Mouse (Mus musculus): Measurements from ENCODE around the gene Pdgfra.

Gene Pdgfra

DNA sequence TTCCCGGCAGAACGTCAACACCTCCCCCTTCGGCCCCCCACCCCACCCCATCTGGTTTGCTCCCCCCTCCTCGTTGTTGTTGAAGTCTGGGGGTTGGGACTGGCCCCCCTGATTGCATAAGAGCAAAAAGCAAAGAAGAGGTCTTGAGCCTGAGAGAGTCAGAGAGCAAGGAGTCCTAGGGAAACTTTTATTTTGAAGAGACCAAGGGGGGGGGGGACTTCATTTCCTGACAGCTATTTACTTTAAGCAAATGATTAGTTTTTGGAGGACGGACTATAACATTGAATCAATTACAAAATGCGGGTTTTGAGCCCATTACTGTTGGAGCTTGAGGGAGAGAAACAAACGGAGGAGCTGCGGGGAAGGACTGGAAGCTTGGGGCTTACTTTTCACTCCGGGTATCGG lies at the start of gene Pdgfra:
TSS of gene Pdgfra (plus strand) at position 272 of the 405 bp plus-strand sequence.
- DNase-seq, result peak; percentile 54

DNA sequence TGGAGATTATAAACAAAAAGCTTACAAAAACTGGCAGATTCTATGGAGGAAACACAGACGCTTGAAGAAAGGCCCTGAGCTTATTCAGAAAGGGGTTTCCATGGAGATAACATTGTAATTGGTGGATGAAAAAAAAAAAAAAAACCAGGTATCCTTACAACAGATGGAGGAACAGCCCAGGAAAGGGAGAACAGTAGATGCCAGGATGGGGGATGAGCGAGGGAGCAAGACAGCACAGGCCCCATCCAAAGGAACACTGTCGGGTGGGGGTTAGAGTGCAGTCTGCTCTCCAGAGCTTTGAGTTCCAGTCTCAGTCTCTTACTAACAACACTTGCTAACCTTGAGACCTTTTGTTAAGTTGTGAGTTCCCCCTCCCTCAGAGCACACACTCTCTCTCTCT lies 45.6 kb upstream of the Pdgfra start:
- no peak for DNase-seq

DNA sequence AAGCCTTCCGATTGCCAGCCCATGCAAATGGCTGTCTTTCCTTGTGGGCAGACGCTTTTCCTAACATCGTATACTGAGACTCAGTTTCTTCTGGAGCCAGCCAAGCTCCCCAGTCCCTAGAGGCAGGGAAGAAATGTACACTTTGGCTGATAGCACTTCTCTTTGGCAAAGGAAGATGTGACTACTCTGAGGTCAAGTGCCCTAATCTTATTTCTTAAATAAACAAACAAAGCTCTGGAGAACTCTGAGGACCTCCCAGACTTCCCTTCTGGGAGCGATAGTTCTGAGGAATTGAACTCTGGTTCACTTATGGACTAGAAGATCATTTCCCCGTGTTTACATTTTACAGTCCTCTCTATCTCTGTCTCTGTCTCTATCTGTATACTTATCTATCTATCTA lies 42.7 kb upstream of the Pdgfra start:
- peak; percentile 7 for DNase-seq

DNA sequence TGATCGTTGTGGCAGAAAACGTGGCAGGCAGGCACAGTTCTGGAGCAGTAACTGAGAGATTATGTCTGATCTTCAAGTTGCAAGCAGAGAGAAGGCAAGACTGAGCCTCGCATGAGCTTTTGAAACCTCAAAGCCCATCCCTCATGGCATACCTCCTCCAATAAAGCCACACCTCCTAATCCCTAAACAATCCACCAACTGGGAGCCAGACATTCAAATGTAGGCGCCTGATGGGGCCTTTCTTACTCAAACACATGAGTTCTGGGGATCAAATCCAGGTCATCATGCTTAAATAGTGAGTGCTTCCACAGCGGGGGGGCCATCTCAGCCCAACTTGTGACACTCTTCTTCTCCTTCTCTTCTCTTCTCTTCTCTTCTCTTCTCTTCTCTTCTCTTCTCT lies 40.3 kb upstream of the Pdgfra start:
- no peak for DNase-seq

DNA sequence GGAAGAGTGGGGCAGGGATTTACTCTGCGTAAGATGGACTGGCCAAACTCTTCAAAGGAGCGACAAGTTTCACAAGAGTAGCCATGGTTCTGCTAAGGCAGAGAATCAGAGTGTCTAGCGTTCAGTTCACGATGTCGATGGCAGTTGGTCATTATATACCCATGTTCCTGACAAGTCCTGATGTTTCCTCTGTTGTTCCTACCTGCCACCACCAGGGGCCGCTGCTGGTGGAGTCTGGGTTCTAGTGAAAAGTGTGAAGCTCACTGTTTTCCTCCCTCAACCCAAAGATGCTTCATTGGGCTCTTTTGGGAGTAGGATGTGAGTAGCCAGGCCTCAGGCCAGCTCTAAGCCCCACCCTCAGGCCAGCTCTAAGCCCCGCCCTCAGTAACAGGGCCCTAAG lies 33.3 kb upstream of the Pdgfra start:
- no peak for DNase-seq

DNA sequence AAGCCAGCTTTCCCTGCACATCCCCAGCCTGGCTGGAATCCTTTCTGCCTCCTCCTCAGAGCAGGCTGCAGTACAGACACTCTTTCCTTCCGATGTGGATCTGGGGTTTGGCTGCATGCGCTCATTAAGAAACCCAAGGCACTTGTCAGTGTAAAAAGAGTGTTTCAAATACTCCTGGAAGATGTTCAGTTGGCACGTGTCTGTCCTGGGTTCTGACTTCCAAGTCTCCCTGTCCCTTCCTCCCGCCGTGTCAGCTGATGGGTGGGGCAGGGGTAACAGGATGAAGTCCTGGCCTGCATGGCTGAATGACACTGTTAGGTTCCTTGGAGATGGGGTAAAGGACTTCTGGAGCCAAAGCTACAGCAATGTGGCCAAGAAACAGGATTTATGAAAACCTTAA lies 30.4 kb upstream of the Pdgfra start:
- DNase-seq, result no peak

DNA sequence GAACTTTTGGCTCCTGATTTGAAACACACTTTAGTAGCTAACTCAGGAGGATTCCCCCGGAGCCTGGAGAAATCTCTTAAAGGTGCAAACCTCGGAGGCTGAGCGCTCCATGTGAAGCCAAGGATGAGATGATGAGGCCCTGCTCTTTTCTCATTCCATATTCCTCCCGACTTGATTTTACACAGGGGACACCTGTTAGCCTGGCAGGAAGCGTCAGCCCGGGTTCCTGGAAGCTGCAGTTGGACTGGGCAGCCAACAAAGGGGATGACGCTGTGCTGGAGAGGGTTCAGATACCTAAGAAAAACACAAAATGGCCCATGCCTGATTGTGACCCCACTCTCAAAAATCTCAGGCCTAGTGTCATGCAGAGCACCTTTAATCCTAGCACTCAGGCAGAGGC lies 17.4 kb upstream of the Pdgfra start:
- DNase-seq, result no peak

DNA sequence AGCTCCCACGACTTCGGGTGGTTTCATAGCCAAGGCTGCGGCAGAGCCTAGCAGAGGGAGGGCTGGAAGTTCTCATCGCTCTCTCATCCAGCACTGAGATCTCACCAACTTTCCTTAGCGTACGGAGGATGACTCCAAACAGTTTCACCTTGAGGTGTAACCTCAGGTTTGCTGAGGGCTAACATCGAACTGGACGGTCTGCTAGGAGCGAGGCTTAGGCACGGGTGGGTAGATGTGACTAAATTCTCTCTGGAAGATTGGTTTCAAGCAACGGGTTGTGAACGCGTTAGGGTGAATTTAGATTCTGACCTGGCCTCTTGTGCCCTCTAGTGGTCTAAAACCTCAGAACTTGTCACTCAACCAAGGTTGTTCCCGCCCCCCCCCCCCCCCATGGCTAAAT lies 9.0 kb upstream of the Pdgfra start:
- peak; percentile 77 for DNase-seq

DNA sequence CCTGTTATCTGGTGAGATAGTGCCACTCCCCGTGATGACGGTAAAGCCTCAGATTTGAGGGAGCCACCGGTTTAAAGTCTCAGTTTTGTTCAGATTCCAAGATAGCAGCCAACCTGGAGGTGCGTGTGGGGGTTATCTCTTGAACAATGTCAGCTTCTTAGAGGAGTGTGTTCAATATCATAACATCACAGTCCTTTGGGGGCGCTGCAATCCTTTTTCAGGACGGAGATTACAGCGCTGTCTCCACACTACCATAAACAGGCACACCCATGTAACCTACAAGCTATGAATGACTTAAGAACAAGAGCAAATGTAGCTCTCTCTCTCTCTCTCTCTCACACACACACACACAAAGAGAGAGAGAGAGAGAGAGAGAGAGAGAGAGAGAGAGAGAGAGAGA lies 8.3 kb upstream of the Pdgfra start:
- DNase-seq, result no peak

DNA sequence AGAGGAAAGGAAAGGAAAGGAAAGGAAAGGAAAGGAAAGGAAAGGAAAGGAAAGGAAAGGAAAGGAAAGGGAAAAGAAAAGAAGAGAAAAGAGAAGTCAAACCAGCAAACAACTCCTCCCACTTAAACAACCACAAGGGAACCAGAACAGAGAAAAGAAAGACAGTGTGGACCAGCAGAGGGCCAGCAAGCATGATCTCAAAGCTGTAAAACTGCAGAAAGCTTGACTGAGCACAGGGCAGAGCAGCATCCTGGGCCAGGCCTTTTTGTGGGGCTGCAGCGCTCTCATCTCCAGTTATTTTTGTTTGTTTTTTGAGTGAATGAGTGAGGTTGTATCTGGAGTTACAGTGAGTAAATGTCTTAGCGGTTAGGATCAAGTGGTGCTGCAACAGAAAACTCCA lies 6.8 kb upstream of the Pdgfra start:
- DNase-seq, result no peak

DNA sequence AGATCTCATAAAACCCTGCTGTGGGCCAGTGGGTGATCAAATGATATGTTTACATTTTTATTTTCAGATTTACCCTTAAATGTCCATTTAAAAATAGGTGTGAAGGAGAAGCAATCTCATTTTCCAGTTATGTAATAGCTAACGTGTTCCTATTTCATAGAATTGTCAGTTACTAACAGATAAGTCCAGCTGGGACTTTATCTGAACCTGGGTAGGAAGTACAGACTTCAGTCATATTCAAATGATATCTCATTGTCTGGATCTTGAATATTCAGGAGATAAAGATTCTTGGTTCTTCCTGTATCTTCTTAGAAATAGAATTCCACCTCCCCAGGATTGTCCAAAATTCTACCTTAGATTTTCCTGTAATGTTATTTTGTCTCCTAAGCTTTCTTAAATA lies 5.6 kb upstream of the Pdgfra start:
- DNase-seq, result no peak

DNA sequence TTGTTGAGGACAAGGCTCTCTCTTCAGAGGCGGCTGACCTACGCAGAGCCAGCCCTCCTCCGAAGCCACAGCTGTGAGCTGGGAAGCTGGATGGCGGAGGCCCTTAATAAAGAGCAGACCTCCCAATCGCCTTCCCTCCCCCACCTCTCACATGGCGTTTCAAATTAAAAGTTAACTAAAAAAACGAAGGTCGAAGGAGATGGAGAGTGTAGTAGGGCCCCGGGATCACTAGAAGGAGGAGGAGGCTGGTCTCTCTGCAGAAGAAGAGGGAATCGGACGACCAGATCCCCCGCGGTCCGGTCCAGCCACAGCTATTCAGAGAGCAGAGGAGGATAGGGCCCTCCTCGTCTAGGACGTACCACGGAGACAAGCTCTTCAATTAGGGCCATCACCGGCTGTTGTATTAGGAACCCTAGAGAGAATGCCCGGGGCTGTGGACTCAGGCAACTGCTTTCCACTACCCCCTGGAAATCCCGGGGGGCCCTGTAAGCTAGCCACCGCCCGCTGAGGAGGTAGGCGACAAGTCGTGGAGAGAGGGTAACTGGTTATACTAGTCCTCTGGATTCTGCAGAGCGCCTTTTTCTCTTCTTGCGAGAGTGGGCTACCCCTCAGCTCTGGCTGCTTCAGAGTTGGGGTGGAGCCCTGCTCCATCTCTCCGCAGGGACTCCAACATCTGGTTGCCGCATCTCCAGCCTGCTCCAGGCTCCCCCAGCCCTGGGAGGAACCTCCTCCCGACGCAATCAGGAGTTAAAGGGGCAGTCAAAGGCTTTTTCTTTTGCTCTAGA lies 3.6 kb upstream of the Pdgfra start:
- DNase-seq, result peak; percentile 49

DNA sequence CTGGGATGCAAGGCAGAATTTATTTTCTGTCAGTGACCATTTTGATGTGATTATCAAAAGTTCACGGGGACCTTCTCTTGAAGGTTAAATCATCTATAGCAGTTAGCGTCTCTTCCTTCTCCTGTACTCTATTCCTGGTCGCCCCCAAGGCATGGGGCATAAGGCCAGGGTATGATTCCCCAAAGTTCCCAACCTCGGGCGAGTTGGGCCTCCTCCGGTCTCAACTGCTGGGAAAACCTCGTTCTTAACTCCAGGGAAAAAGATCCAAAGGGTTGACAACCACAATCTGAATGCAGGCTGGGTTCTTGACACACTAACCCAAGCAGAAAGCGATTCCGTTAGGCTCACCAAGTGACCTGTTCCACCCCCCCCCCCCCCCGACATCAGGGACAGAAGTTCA lies 2.7 kb upstream of the Pdgfra start:
- no peak for DNase-seq

DNA sequence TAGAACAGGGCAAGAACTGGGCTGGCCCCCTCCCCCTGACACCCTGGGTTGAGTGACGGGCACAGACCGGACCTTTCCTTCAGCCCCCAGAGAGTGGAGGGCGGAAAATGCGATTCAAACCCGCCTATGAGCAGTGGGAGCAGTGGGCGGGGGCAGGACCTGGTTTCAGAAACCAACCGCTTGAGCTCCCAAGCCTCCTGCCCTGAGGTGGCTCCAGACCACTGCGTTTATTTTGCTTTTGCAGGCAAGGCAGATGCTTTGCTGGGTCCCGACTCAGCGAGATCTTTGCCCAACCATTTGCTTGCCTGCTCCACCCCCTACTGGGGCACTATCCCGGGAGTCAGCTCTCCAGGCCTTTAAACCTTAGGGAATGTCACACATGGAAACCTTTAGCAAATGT lies 2.2 kb upstream of the Pdgfra start:
- peak; percentile 45 for DNase-seq

DNA sequence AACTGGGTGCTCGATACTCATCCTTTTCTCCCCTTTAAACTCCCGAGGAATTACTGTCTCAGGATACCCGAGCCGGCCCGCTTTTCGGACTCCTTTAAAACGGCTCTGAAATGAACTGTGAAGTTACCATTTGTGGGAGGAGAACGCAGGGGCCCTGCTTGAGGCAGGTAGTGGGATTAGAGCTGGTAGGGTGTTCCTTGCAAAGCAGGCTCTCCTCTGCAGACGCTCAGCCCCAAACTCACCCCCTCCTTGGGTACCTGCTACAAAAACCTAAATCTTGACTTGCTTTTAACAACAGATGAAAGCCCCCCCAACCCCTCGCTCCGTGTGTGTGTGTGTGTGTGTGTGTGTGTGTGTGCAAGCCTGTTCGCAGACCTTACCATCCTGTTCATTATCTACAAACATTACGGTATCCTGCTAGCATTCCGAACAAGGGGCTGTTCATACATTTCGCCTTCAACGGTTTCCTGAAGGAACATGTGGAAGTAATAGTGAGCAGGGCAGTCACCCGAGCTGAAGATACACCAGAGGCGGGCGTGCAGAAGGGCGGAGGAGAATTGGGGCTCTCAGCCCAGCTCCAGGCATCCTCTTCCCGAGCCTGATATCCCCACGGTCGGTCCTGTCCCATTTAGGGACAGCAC lies 1.6 kb upstream of the Pdgfra start:
- no peak for DNase-seq

DNA sequence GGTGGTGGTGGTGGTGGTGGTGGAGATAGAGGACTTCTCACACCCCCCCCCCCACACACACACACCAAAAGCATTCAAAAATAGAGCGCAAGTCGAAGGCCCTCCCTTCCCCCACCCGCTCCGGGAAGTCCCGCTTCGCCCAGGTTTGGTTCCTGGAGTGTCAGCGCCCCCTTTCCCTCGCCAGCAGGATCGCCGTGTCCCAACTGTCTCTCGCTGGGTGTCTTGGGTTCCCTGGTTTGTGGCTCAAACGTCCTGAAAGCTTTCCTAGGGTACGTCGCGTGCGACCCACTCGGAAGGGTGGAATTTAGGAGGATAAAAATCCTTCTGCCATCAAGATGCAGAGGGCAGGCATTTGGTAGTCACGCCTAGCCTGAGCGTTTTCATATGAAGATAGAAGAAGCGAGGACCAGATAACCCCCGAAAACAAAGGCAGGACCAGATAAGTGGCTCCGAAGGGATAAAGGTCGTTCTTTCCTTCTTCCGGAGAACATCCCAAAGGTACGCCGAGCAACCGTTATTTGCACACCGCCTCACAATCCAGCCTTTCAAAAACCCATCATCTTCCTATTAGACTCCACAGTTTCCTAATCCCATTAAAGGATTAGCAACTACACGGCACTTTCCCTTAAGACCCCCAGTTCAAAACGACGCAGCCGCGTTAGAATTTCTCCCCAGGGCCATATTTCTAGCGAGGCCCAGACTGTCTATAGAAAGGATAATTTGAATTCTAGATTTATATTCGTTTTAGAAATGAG lies 769 bp upstream of the Pdgfra start:
- peak; percentile 82 for DNase-seq

DNA sequence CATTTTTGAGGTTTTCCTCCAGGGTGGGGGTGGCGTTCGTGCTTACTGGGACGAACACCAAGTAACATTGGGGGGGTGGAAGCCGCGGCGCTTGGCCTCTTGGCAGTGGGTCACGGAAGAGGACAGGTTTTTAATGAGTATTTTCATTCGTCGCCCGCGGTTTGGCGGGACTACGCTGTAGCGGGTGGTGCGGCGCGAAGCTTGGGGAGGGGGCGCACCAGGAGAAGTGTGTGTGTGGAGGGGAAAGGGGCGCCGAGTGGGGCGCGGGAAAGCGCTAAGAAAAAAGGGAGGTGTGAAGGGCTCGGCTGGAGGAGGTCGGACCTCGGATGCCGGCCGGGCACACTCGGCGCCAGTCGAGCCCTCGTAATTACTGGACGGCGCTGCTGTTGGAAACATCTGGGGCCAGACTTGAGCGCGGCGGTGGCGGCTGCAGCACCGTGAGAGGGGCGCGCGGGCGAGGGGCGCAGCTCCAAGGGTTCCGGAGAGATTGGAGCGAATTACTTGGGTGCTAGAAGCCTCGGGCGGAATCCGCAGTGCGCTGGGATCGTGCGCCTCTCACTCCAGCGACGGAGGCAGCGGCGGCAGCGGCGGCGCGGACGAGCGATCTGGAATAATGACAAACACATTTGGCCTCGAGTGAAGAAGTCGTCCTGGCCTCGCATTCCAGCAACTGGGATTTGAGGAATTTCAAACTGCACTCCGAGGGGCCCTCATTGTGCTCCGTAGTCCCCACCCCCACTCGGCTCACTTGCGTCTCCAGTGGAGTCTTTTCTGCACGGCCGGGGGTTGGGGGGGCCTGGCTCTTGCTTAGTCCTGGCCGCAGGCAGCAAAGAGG lies 916 bp downstream of the Pdgfra start:
- peak; percentile 52 for DNase-seq

DNA sequence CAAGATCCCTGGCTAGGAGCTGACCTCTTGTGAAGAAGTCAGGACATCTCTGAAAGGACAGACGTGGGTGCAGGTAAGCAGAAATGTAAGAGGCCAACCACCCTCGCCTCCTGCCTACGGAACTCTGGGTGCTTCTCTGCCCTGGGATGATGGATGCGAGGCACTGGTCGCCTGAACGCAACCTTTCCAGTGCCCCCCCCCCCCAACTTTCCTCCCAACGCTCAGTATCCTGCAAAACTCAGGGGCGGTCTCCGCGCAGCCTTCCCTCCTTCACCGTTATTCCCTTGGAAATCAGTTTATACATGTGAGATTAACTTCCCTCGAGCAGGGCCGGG lies 1.5 kb downstream of the Pdgfra start:
- DNase-seq, result no peak

DNA sequence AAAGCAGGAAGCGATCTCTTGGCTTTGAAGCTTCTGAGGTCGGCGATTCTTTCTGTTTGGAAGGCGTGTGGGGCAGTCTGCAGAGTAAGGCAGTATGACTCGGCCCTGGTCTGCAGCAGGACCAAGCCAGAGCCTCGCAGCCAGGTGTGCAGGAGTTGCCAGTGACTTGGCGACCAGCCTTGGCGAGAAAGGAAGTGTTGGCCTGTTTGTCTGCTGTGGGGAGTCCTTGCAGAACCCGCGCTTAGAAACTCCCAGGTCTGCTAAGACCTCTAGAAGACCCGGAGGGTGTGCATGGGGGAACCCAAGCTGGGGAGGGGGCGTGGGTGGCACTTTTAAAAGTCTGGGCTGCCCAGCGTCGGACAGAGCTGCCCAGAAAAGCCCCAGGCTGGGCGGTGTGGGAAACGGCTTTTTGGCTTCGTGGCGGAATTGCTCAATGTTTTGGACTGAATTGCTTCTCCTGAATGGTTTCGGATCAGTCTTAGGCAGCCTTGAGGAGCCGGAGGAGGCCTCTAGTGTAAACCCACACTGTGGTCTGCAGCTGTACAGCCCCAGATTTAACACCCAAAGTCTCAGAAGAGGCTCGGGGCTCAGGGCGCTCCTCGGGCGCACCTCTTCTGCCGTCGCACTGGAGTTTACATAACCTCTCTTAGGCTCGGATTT lies 2.0 kb downstream of the Pdgfra start:
- DNase-seq, result peak; percentile 25

DNA sequence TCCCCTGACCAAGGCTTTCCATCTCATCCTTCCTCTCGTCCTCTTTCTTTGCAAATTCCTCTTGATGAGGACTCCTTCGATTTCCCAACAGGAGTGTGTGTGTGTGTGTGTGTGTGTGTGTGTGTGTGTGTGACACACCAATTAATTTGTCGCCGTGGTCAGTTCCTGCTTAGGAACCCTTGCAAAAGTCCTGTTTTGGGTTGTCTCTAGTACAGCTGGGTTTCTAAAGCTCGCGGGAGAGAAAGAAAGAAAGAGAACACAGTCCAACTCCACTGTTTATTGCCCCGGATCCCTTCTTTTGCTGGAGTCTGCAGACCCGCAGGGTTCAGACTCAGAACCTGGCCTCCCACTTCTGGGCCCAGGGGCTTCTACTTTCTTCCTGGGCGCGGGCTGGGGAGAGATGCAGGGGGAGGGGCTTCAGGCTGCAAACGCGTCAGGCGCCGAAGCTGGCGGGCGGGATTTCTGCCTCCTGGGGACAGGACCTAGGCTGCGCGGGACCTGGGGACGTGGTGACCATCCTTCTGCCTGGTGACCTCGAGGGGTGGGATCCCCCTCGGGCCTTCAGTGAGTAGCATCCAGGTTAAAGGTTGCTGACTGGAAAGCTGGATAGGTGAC lies 2.6 kb downstream of the Pdgfra start:
- DNase-seq, result peak; percentile 66

DNA sequence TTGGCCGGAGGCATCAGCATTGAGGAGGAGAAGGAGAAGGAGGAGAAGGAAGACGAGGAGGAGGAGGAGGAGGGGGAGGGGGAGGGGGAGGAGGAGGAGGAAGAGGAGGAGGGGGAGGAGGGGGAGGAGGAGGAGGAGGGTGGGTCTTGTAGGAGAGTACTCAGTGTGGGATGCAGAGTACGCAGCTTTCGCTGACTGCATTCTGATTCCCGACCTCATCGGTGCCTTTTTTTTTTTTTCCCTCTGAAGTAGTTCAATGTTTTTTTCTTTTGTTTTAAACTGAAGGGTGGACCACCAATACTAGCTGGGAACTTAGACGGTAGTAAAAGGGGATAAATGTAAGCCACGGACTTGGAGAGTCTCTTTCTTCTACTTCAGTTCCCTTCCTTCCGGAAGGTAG lies 3.2 kb downstream of the Pdgfra start:
- DNase-seq, result no peak

Measured in kidney, postnatal 14 days (tissue).